Mouse (Mus musculus): ENCODE results near the gene Ap3s2. TPM values are rescaled to one million over a fixed set of nuclear protein-coding genes. Genes with fewer than 3 reads are reported as not detected.

Gene Ap3s2
- total RNA-seq, 2 experiments from 2014 or later: 6.9 to 25.3 TPM

DNA sequence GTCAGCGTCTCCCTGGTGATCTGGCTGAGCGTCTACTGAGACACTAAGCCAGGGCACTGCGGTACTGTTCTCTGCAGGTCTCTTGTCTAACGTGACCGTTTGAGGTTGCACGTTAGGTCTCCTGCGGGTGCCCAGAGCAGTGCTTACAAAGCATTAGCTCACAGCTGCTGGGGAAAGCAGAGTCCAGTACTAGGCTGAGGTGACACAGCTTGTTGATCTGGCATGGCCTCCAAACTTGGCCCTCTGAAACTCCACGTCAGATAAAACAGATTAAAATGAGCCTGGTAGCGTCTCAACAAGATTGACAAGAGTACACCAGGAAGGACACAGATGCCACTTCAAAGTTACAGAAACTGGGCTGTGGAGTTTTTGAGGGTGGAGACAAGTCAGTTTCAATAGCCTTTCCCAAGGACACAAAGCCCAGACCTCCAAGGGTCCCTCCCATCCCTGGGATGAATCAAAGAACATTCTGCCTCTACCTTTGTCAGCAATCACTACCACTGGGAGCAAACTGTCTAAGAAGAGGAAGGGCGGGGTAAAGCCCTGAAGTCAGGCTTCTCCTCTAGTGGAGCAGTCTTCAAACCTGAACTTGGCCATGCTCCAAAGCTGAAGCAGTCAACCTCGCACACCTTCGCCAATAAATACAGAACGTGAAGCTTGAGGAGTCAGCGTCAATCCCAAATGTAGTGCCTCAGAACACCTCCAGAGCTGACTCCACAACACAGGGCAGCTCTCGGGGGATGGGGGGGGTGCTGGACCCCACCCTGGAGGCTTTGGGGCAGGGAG, 29.8 kb downstream of the Ap3s2 start:
- no peak for ATAC-seq (replicated peaks; ENCODE audit: poor library complexity)

DNA sequence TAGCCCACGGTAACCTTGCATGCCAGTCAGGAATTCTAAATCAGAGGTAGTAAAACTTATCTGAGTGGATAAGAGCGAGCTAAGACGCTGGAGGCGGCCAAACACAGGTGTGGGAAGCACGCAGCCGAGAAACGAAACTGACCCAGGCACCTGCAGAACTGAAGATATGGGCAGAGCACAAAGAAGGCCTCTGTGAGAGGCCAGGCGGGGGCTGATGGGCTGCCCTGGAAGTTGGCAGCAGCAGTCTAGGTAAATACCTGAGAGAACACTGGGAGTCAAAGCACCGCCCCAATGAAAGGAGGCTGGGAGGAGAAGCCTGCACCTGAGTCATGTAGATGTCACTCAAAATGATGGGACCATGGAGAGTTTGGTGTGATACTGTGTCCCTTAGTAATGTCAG, 31.8 kb downstream of the Ap3s2 start:
- no peak for ATAC-seq (replicated peaks; ENCODE audit: poor library complexity)

DNA sequence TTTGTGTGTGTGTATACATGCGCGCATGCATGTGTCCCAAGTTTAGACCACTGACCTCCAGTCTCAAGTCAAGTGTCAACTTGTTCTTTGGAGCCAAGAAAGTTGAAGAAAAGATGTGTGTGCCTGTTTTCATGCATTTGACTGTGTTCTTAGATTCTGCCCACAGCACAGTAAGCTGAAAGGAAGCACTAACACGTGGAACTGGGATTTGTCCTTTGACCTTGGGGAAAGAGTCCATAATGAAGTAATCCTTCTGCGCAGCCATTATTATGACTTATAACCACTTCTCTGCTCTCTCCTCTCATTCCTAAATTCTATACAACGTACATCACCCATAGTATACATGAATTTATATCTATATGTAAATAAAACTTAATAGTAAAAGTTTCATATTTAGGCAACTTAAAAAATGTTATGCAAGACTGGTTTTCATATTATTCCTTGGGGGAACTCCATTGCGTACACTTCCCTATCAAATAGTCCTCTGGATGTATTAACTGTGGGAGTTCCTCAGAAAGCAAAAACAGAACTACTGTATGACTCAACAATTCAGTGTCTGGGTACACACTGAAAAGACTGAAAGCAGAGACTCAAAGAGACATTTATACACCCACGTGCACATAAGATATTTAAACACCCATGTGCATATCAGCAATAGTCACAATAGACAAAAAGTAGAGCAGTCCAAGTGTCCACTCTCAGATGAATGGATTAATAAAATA, 36.7 kb downstream of the Ap3s2 start:
- no peak for ATAC-seq (replicated peaks; ENCODE audit: poor library complexity)

DNA sequence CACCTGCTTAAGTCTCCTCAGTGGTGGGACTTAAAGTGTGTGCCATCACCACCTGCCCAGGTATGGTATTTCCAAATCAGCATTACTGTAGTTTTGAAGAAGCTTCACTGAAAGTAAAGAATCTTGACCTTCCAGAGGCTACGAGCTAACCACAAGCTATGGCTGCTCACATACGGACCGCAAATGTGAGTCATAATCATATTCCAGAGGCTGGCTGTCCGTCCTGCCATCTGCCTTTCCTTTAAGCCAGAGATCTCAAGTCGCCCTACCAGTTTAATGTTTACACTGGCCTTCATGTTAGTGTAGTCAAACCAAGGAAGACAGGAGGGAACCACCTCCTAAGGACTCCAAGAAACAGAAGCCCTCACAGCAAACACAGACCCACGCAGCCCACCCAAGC, 38.5 kb downstream of the Ap3s2 start:
- no peak for ATAC-seq (replicated peaks; ENCODE audit: poor library complexity)

DNA sequence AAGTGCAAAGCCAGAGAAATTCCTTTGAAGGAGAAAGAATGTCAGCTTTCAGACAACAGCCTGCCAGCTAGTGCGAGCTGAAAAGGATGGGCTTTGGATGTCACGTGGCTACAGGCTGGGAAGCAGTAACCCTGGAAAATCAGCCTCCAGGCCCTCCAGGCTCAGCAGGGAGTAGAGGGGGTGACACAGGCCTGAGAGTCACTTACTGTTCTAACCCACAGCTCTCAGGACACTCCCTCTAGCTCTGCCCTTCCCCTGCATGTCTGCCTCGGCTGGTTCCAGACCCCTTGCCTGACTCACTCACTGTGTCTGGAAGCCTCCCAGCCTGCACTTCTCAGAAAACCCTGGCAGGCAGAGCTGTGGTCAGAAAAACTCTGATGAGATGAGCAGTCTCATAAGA, 39.5 kb downstream of the Ap3s2 start:
- no peak for ATAC-seq (replicated peaks; ENCODE audit: poor library complexity)

DNA sequence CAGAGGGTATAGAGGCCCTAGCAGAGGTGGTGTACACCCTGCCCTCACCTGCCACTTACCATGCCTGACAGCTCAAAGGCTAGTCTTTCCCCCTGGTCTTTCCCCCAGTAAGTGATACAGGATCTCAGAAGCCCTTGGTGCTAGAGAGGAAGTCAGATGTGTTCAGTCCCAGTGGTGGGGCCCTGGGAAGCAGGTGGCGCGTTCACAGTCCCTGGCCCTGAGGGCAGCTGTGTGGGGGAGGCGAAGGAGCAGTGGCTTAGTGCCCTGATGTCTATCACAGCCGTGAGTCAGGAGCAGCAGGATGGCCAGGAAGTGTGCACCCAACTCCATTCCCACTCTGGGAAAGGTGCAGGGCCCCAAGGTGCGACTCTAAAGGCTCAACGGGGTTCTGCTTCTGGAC, 40.4 kb downstream of the Ap3s2 start:
- no peak for ATAC-seq (replicated peaks; ENCODE audit: poor library complexity)

DNA sequence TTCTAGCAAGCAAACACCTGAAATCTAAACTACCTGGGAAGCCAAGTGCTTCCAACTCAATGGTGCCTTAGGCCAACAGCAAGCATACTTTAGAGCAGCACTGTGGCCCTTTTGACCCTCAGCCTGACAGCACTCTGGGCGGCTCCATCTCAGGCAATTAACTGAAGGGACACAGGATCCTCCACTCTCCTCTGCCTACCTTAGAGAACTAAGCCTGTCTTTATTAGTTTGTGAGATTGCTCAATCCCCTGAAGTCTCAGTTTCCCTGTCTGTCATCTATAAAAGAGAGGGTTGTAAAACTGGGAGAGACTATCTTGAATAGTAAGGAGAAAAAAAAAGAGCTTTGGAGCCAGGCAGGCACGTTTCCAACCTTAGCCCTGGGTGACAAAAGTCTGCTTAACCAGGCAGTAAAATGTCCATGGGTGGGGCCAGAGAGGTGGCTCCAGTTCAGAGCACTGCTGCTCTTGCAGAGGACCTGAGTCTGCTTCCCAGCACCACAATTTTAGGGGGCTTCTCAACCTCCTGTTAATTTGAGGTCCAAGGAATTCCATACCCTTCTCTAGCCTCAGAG, 41.9 kb downstream of the Ap3s2 start:
- ATAC-seq (replicated peaks; ENCODE audit: poor library complexity): no peak

DNA sequence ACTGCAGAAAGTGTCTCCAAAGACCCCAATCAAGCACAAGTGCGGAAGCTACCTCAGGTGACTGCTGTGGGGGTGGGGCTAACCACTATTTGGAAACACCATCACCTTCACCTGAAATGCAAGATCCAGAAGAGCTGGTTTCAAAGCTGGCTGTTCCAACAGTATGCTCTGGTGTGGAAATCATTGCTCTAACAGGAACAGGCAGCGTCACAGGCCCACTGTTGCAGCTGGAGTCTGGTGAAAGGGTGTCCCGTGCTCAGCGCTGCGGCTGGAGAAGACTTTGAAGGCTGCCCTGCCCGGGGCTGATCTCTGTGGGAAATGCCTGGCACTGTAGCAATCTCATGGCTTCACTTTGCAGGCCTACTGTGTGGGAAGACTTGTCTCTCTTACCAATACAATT, 47.0 kb downstream of the Ap3s2 start:
- ATAC-seq (replicated peaks; ENCODE audit: poor library complexity): no peak

DNA sequence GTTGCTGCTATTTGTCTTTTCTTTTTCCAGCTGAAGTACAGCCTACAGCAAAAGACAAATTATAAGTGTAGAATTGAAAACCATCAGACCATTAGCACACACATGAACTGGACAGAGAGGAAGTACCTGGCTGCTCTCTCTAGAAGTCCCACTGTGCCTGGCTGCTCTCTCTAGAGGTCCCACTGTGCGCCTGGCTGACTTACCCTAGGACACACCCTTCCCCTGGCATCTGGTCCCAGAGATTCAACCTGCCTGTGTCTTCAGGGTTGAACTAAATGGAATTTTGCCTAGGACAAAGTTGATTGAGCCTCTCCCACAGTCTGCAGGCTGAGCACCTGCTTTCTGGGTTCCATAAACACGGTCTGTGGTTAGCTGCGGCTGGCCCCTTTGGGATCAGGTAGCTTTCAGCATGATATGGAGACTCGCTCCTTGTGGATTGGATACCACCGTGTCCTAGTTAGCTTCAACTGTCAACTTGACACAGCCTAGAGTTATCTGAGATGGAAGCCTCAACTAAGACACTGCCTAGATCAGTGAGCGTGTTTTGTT, 48.6 kb downstream of the Ap3s2 start:
- ATAC-seq (replicated peaks; ENCODE audit: poor library complexity): no peak

DNA sequence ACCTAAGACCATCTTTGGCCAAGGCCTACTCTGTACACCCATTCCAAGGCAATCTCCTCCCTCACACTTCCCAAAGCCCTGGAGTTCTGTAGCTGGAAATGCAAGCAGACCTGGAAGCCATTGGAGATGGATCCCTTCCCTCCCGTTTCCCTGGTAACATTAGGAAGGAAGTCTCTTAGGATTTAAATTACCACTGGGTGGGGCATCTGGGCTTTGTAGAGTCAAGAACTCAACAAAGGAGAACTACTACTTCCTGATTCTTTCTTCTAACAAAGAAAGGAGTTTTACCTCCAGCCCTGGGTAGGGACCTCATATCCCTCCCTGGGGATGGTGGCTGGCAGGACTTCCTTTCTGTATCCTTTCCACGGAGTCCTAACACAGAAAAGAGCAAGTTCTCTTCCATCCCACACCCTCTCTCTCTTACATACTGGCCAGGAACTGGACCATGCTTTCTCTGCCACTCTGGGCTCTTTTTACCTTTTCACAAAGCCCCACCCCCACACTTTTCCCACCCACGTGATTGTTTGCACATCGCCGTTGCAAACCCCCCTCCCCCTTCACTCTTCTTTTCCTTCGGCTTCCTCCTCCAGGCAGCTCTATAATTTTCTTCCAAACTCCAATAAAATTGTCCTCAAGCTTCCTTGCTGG, 51.3 kb downstream of the Ap3s2 start:
- no peak for ATAC-seq (replicated peaks; ENCODE audit: poor library complexity)

DNA sequence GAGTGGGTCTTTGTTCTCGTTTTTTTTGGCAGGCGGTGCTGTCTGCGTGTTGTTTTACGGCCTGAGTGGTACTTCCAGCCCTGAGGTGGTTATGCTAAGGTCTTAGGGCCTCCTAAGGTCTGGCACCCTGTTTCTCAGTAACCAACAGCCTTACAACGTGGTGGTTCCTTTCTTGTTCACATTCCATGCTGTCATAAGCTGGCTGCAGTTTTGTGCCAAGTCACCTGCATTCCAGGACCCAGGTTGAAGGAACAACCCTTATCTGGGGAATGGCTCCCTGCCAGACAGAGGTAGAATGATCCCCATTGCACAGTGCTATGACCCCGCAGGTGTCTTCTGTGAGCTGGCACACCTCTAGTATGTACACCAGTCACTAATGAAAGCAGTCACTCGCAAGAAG, 52.0 kb downstream of the Ap3s2 start:
- ATAC-seq (replicated peaks; ENCODE audit: poor library complexity): no peak

DNA sequence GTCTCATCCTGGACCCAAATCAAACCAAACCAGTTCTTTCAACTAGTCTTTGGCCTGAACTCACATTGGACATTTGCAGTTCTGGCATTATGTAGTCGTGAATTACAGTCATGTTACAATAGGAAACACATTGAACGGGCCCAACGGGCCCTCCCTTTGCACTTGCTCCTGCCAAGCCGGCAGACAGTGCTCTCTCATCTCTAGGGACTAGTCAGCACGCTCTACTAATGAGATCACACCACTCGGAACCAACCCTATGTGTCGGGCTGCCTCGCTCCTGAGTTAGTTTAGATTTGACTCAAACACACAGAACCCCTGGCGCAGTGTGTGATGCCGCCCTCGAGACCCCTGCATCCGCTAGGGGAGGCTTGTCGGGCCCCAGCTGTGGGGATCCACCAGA, 52.6 kb downstream of the Ap3s2 start:
- ATAC-seq (replicated peaks; ENCODE audit: poor library complexity): no peak

DNA sequence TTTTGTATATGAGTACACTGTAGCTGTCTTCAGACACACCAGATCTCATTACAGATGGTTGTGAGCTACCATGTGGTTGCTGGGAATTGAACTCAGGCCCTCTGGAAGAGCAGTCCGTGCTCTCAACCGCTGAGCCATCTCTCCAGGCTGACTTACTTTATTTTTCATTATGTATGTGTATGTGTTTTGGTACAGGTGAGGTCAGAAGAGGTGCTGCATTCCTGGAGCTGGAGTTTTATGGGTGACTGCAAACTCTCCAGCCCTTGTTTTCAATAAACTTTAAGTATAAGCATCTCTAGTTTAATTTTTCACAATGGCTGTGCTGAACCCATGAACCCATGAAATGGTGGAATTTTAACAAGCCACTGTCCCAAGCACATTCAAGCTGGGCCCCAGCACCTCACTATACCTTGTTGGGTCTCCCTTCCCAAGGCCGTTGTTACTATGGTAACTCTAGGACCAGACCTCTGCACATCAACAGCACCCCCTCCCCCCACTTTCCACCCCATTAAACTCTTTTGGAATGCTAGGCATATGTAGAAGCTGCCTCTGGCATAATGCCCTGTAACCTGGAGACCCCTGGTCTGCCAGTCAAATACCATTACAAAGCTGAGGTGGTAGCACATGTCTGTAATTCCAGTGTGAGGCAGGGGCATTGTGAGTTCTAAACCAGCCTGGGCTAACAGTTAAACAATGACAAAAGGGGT, 54.0 kb downstream of the Ap3s2 start:
- ATAC-seq (replicated peaks; ENCODE audit: poor library complexity): no peak

DNA sequence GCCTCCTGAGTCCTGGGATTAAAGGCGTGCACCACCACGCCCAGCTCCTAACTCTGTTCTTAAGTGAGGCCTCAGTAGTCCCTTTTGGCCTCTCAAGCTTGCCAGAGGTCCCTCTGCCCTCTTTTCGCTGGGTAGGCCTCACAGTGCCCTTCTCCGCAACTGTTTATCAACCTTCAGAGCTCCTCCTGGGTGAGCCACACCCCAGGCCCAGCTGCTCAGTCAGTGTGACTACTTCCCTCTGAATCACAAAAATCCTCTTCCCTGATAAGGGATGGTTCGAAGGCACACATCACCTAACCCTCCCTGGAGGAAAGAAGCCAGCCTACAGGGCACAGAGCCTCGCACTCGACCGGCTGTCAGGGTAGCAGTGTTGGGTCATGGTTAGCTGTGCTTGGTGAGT, 58.7 kb downstream of the Ap3s2 start:
- no peak for ATAC-seq (replicated peaks; ENCODE audit: poor library complexity)

DNA sequence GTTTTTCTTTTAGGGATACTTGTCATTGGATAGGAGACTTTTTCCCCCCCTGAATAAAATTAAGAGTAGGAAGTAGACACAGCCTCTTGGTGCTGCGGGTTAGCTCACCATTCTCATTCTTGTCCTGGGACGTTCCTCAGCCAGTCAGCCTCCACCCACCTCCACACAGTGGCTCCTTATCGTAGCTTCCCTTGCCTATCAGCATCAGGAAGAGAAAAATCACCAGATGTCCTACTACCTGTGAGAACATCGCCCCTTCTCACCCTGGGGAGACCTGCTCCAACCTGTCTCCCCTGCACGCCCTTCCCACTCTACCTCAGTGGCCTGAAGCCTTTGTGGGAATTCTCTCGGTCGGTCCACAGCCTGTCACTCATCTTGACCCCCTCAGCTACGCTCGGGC, 59.6 kb downstream of the Ap3s2 start, which contains the start of gene Anpep:
Gene Anpep (minus strand): TSS at position 249 of the 400 bp plus-strand sequence.
- no peak for ATAC-seq (replicated peaks; ENCODE audit: poor library complexity)

DNA sequence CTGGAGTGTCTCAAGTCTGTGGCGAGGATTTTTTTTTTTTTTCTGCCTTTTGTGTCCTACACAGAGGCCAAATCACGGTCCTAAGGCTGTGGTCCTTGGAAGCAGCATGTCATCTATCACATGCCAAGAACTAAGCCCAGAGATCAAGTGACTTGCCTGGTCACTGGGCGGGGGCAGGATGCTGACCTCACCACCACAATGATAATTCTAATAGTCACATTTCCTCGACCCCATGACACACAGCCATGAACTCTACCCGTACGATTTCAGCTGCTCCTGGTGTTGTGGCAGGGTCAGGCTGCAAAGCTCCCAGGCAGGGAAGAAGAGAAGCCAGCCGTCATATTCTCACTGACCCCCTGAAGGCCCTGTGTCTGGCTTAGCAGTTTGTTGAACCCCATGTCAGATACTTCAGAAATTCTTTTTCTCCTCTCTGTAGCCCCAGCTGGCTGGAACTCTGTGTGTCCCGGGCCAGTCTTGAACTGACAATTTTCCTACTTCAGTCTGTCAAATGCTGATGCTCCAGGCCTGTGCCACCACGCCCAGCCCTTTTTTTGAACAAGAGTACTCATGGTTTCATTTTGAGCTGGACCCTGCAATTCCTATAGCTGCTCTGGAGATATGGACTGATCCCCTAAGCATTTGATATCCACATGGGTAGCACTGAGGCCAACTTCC, 61.4 kb downstream of the Ap3s2 start:
- no peak for ATAC-seq (replicated peaks; ENCODE audit: poor library complexity)

DNA sequence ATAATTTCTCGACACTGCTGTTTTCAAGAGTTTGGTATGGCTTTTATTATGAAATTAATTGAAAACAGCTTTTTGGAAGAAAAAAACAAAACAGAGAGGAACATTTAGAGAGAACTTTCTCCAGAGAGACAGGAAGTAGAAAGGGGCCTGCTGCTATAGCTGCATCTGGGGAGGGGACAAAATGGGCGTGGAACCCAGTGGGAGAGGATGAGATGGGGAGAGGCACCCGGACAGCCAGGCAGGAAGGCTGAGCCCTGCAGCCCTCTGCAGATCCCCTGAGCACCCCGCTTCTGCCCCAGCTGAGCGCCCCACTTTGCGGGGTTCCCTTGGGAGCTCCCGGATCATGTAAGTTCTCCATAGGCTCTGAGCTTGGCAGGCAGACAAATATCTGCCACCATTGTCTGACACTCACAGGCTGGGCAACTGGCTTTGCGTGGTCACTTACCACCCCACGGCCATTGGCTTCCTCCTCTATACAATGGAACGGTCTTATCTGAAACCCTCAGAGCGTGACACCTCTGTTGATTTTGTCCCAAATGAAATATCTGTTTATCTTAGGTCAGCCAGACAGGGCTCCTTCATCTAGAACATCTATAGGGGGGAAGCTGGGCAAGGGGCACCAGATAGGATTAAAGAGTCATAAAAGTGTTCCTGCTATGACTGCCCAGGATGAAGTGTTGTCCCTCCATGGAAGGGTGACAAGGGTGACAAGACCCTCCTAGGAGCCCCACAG, 62.1 kb downstream of the Ap3s2 start:
- 0 out of 2 replicates have a peak, but pooled peaks have one; percentile 11 for ATAC-seq (replicated peaks; ENCODE audit: poor library complexity)

DNA sequence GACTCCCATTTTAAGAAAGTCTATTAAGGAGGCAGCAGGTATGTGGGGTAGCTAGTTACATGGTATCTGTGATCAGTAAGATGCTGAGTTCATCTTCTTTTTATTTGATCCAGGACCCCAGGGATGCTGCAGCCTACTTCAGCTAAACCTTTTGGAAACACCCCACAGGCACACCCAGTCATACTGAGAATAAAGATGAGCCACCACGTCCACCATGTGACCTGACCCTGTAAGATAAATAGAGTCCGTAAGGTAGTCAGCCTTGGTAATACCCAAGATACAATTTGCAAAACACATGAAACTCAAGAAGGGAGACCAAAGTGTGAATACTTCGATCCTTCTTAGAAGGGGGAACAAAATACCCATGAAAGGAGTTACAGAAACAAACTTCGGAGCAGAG, 64.1 kb downstream of the Ap3s2 start:
- ATAC-seq (replicated peaks; ENCODE audit: poor library complexity): no peak

Data from megakaryocyte progenitor cell, adult 5-6 weeks (primary cell).